Mouse (Mus musculus) CH12.LX (cell line): ENCODE measurements around the gene Cpsf6. TPM values are rescaled to one million over a fixed set of nuclear protein-coding genes. Genes with fewer than 3 reads are reported as not detected.
A peak's percentile ranks its signal among the peaks of the same experiment; 100 is the strongest.

Experiments used
- DNase-seq: peaks from one replicate; pipeline ENCODE4 v3.0.0-alpha.2; 2013; ENCODE audit errors: extremely low read depth
- H3K27ac ChIP-seq: 2 replicates; pipeline ENCODE4 v1.5.1; 2012; ENCODE audit warnings: low read depth, mild to moderate bottlenecking, control low read depth, moderate library complexity; ENCODE audit not compliant: insufficient read depth
- H3K27me3 ChIP-seq: replicated peaks from 2 replicates; pipeline ENCODE3; 2012; ENCODE audit warnings: inconsistent platforms
- H3K36me3 ChIP-seq, 2 experiments: replicated peaks in 1 of 2; 2 replicates each; pipeline versions ENCODE3 to v1.6.1; 2012; ENCODE audit warnings: inconsistent platforms in 1 of 2, low read length in 1 of 2, mild to moderate bottlenecking in 1 of 2, mixed read lengths in 1 of 2, moderate library complexity in 1 of 2; ENCODE audit not compliant: control insufficient read depth in 1 of 2, insufficient read depth in 1 of 2
- H3K4me1 ChIP-seq, 2 experiments: 2 replicates each; pipeline ENCODE4 v1.6.1; 2012; ENCODE audit warnings: inconsistent platforms in 1 of 2, moderate library complexity in 1 of 2; ENCODE audit not compliant: insufficient read depth in 2 of 2, control insufficient read depth in 1 of 2
- H3K4me2 ChIP-seq: 2 replicates; pipeline ENCODE4 v1.6.1; 2012; ENCODE audit warnings: low read depth, mild to moderate bottlenecking, control low read depth; ENCODE audit not compliant: poor library complexity, insufficient read depth, severe bottlenecking
- H3K4me3 ChIP-seq, 3 experiments: fragments of 150-350 bp in 1 of 3; sonication (generic) in 1 of 3; replicated peaks in 1 of 3; 2 replicates each; pipeline versions ENCODE3 to v1.5.1; 2011 to 2012; ENCODE audit warnings: low read depth in 2 of 3, low read length in 2 of 3, mild to moderate bottlenecking in 2 of 3, moderate library complexity in 2 of 3, control low read depth in 1 of 3, improper control_type of control experiment in 1 of 3, inconsistent platforms in 1 of 3, mixed read lengths in 1 of 3; ENCODE audit not compliant: poor library complexity in 1 of 3
- H3K79me2 ChIP-seq: replicated peaks from 2 replicates; pipeline ENCODE4 v1.6.1; 2012; ENCODE audit warnings: mild to moderate bottlenecking, moderate library complexity; ENCODE audit not compliant: control insufficient read depth, poor library complexity, insufficient read depth, severe bottlenecking; ENCODE audit errors: extremely low read depth
- H3K9ac ChIP-seq: 2 replicates; pipeline ENCODE4 v1.6.1; 2012; ENCODE audit warnings: low read depth, mild to moderate bottlenecking, control low read depth, moderate library complexity; ENCODE audit not compliant: insufficient read depth
- H3K9me3 ChIP-seq: replicated peaks from 2 replicates; pipeline ENCODE3; 2012; ENCODE audit warnings: low read length, inconsistent platforms, mixed read lengths
- BHLHE40 ChIP-seq: IDR thresholded peaks from 2 replicates; pipeline ENCODE4 v1.6.1; 2011; ENCODE audit warnings: mild to moderate bottlenecking, low read depth, low read length, improper control_type of control experiment
- CHD1 ChIP-seq: IDR thresholded peaks from 2 replicates; pipeline ENCODE4 v1.6.1; 2012; ENCODE audit warnings: low read depth, low read length, improper control_type of control experiment, inconsistent platforms
- CHD2 ChIP-seq: IDR thresholded peaks from 2 replicates; pipeline ENCODE4 v1.6.1; 2011; ENCODE audit warnings: low read length, improper control_type of control experiment
- EP300 ChIP-seq: IDR thresholded peaks from 2 replicates; pipeline ENCODE4 v1.6.1; 2011; ENCODE audit warnings: low read length, improper control_type of control experiment
- HCFC1 ChIP-seq: IDR thresholded peaks from 2 replicates; pipeline ENCODE4 v1.6.1; 2012; ENCODE audit warnings: low read depth, mild to moderate bottlenecking, inconsistent platforms, low read length, improper control_type of control experiment
- IRF4 ChIP-seq: IDR thresholded peaks from 2 replicates; pipeline ENCODE4 v1.6.1; 2014; ENCODE audit warnings: low read depth, mild to moderate bottlenecking, inconsistent platforms, low read length, improper control_type of control experiment
- JUND ChIP-seq: conservative IDR thresholded peaks from 2 replicates; pipeline ENCODE4 v1.6.1; 2011; ENCODE audit warnings: low read depth, low read length, improper control_type of control experiment
- MAX ChIP-seq: IDR thresholded peaks from 2 replicates; pipeline ENCODE4 v1.6.1; 2011; ENCODE audit warnings: low read length, improper control_type of control experiment
- MAZ ChIP-seq: IDR thresholded peaks from 2 replicates; pipeline ENCODE4 v1.6.1; 2012; ENCODE audit warnings: low read depth, mild to moderate bottlenecking, inconsistent platforms, low read length, improper control_type of control experiment, moderate library complexity
- MEF2A ChIP-seq: IDR thresholded peaks from 2 replicates; pipeline ENCODE4 v1.6.1; 2014; ENCODE audit warnings: low read depth, mild to moderate bottlenecking, inconsistent platforms, low read length, improper control_type of control experiment, borderline replicate concordance
- MYC ChIP-seq: IDR thresholded peaks from 2 replicates; pipeline ENCODE4 v1.6.1; 2011; ENCODE audit warnings: low read depth, mild to moderate bottlenecking, improper control_type of control experiment, low read length
- PAX5 ChIP-seq: IDR thresholded peaks from 2 replicates; pipeline ENCODE4 v1.6.1; 2012; ENCODE audit warnings: low read length, inconsistent platforms, mixed read lengths
- SMC3 ChIP-seq: IDR thresholded peaks from 2 replicates; pipeline ENCODE4 v1.6.1; 2011; ENCODE audit warnings: low read depth, low read length, improper control_type of control experiment
- UBTF ChIP-seq: IDR thresholded peaks from 2 replicates; pipeline ENCODE4 v1.6.1; 2012; ENCODE audit warnings: low read depth, mild to moderate bottlenecking, inconsistent platforms, low read length, improper control_type of control experiment, moderate library complexity
- ZNF384 ChIP-seq: IDR thresholded peaks from 2 replicates; pipeline ENCODE4 v1.6.1; 2012; ENCODE audit warnings: low read depth, low read length, improper control_type of control experiment, inconsistent platforms
- dilution Hi-C: fragments of 300-500 bp; cut with MboI; formaldehyde crosslinking; loops from 2 replicates; pipeline ENCODE4 v1.14.3; 2020; ENCODE audit warnings: low sequenced_read_pairs; ENCODE audit not compliant: extremely low pct_unique_long_range_greater_than_20kb, extremely low pct_ligation_motif_present
- in situ Hi-C: fragments of 300-500 bp; cut with MboI; formaldehyde crosslinking; loops from 3 replicates; pipeline ENCODE4 v1.14.3; 2019; ENCODE audit warnings: low sequenced_read_pairs, low pct_ligation_motif_present, low pct_unique_long_range_greater_than_20kb, mixed read lengths
- polyA plus RNA-seq: library from polyadenylated mRNA; unstranded; fragments of >175 nt; gene quantifications from 2 replicates; pipeline ENCODE4 v1.2.1, GENCODE M21; 2012; ENCODE audit warnings: low read depth; ENCODE audit not compliant: insufficient read length
- total RNA-seq, 2 experiments: library from RNA; depleted of rRNA; stranded (reverse); fragments of 300-350 nt in 1 of 2; fragments of >200 nt in 1 of 2; gene quantifications; 2 replicates each; pipeline ENCODE4 v1.2.3; 2012 to 2014

Gene Cpsf6
- total and polyA plus RNA-seq, 3 experiments, result 87.6 to 114 (median 99.5) TPM

GRCm38 (mm10) chr10:117420502-117421282 lies 40.9 kb upstream of the Cpsf6 start:
- peaks cover 6 to 8% of the 10 kb centered on the region in 2 experiments for H3K4me1 ChIP-seq
- in situ Hi-C loops (no loop called here), dilution Hi-C loops (no loop called here)
- H3K9me3 ChIP-seq, result no peaks in the 10 kb centered on the region
- H3K27ac ChIP-seq, result no peak overlapping the region
- TF ChIP-seq MAZ, result no peak
- no peak for TF ChIP-seq JUND
- no peak for TF ChIP-seq CHD2
- no peak for TF ChIP-seq SMC3
- TF ChIP-seq EP300, result no peak
- no peak for TF ChIP-seq HCFC1
- TF ChIP-seq CHD1, result no peak
- no peak for TF ChIP-seq PAX5
- TF ChIP-seq UBTF, result no peak
- no peak for TF ChIP-seq MAX
- TF ChIP-seq IRF4, result no peak
- no peak for TF ChIP-seq ZNF384
- no peak for TF ChIP-seq MEF2A
- DNase-seq, result no peak
- H3K9ac ChIP-seq, result no peak overlapping the region
- H3K79me2 ChIP-seq, result no peaks in the 10 kb centered on the region
- no peaks in the 10 kb centered on the region for H3K36me3 ChIP-seq
- no peak overlapping the region for H3K4me3 ChIP-seq
- no peaks in the 10 kb centered on the region for H3K27me3 ChIP-seq
- H3K4me2 ChIP-seq, result no peak overlapping the region

DNA sequence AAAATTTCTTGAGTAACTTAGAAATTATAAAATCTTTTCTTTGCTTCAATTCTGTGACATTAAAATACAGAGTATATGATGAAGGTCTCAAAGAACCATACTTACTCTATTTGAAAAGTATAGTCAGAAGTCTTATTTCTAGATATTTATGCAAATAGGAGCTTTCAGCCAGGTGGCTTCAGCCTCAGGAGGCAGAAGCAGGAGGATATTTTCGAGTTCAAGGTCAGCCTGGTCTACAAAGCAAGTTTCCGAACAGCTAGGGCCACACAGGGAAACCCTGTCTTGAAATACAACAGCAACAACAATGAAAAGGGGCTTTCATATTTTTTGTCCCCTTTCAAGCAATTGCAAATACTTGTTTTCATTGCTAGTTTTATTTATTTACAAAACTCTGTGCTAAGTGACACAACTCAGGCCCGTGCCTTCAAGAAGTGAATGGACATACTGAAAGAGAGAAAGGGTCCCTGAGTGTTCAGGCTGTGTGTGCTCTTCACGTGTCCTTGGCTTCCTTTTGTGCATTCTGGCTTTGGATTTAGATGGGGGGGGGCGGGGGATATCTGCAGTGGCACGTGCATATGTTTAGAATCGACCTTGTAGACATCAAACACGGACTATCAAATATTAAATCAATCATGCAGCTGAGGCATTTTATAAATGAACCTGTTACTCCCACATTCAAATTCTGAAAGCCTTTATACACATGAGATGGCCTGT lies 39.9 kb upstream of the Cpsf6 start:
- Histone ChIP-seq H3K4me2 (no peak overlapping the region), H3K27me3 (no peaks in the 10 kb centered on the region), H3K4me1 (peaks cover 6 to 8% of the 10 kb centered on the region in 2 experiments), H3K79me2 (no peaks in the 10 kb centered on the region), H3K27ac (no peak overlapping the region), H3K36me3 (no peaks in the 10 kb centered on the region), H3K4me3 (no peak overlapping the region), H3K9ac (no peak overlapping the region), H3K9me3 (no peaks in the 10 kb centered on the region)
- dilution Hi-C loops, result no loop called here
- DNase-seq, result no peak
- in situ Hi-C loops, result no loop called here
- no peak for TF ChIP-seq MYC
- TF ChIP-seq BHLHE40, result 0 out of 2 replicates have a peak, but pooled peaks have one; percentile 11
